Mouse (Mus musculus) embryo, embryonic 10.5 days (tissue): Measurements from ENCODE around the gene Ccser1.
"Not testable (repeated sequence)": the region's sequence is repeated elsewhere in the genome, so short reads cannot be mapped to it uniquely, and the experiment has no call there.

Experiments used
- DNase-seq: peaks from one replicate; pipeline ENCODE4 v3.0.0-alpha.2; 2015; ENCODE audit warnings: low spot score

Ccser1 gene

DNA sequence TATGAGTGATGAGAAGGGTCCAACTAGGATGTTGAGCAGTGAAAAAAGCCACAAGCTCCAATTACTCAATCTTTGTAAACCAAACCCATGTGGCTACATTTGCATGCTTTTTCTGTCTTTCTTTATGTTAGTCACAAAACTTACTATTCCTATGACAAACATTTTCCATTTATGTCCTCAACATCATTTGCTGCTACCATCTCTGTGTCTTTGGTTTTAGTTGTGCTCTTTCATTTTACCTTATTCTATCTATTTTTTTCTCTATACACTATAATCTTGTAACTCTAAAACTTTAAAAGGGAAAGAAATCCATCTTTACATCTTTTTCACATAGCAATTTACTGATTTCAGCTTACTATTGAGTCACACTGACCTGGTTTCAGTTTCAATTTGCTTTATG is 834.2 kb downstream of the Ccser1 start:
- no peak for DNase-seq

DNA sequence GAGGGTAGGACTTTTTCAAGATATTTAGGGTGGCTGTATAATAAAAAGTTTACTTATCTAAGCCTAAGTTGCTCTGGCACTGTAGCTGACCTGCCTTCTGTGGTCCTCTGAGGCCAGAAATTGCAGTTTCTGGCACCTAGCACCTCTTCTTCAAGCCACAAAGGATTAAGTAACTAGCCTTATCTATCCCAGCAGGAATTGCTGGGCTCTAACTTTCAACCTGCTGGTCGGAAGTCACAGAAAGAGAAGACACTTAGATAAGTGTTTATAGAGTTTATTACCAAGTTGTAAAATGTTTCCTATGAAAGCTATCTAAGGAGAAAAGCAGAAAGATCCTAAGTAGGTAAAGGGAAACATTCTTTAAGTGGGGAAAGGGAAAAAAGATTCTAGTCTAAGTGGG is 864.3 kb downstream of the Ccser1 start:
- DNase-seq, result no peak

DNA sequence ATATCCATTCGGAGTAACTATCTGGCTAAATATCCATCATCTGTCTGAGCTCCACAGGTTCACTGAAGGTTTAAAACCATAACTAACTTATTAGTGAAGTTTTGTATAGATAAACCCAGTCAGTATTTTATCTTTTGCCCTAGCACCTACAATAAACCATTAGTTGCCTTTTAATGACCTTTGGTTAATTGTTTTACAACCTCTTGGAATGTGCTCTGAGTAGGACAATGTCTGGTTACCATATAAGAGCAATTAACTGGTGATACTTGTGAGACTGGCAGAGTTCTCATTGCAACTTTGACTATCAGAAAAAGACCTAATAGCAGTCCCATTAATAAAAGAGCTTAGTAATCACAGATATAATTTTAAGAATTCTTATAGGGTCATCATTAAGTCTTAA is 864.9 kb downstream of the Ccser1 start:
- not testable (repeated sequence) for DNase-seq

DNA sequence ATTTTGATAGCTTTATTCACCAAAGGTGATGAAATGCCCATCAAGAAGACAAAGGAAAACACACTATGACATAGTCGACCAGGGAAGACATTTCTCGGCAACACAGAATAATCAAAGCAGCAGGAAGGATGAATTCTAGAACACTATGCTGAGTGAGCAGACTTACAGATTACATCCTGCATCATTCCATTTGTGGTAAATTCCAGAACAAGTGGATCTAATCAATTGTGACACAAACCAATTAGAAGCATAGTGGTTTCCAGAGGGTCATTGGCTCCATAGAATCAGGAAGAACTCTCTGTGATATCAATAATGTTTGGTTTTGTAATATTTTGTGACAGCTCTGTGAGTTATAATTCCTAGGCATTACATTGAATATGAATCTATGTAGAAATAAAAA is 875.2 kb downstream of the Ccser1 start:
- DNase-seq, result no peak

DNA sequence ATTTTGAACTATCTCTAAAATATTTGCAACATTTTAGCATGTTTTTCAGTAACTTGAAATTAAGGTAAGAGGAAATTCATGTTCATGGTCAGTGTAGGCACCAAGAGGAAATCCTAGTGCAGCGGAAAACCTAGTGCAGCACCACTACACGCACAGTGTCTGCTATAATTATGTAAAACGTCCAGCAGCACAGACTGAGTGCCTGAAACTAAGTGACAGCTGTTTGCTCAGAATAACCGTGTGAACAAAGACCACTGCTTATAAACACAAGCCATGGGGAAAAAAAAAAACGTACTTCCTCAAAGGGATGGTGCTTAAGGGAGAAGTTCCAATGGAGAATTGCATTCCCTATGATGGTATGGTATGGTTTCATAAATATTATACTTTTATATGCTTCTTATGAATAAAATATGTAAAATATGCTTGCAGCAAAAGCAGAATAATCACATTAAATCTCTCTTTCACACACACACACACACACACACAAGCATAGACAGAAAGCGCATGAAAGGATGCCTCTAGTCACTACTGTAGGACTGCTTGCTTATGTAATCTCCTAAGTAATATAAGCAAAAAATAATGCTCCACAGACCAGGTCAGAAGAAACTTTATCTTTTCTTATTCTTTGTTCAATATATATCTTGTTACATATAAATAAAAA is 886.4 kb downstream of the Ccser1 start:
- no peak for DNase-seq

DNA sequence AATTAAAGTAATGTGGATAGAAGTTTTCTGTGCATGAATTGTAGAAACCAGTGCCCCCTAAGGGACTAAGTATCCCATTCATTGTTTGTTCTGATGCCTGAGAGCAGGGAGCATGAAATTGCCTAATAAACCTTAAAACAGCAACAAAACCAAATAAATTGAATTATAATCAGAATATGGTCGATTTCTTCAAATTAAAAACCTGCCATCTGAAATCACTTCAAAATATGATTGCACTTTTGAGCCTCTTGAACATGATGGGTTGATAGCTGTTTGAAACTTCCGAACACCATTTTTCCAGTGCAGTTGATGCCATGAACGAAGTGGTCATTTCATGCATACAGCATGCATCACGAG is 886.9 kb downstream of the Ccser1 start:
- DNase-seq, result no peak

DNA sequence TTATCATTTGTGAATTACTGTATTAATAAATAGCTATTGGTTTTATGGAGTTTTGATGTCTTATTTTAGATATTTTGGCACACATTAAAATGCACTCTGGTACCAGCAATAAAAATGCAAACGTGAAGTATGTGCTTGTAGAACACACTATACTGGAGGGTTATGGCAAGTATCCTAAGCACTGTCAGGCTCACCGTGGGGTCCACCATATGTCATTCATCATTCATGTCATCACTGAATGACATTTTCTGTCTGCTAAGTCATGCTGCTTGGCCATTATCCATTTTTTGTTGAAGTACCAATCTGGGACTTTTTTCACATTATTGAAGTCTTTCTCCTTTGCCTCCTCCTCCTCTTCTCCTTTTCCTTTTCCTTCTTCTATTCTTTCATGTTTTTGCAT is 925.3 kb downstream of the Ccser1 start:
- DNase-seq, result no peak

DNA sequence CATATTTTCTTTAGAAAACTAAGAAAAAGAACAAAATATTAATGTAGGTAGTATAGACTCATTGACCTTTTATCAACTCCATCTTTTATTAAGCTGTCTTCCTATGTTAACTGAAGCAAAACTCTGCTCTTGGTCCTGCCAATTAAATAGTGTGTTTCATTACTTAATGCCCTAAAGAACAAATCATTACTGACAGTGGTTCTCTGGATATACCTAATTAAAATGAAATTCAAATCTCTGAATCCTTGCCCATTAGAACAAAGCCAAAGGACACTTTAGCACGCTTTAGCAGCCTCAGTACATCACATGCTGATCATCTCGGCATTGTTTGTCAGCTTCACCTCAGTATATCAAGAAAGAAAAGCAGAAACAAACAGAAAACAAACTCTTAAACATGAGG is 952.4 kb downstream of the Ccser1 start:
- no peak for DNase-seq

DNA sequence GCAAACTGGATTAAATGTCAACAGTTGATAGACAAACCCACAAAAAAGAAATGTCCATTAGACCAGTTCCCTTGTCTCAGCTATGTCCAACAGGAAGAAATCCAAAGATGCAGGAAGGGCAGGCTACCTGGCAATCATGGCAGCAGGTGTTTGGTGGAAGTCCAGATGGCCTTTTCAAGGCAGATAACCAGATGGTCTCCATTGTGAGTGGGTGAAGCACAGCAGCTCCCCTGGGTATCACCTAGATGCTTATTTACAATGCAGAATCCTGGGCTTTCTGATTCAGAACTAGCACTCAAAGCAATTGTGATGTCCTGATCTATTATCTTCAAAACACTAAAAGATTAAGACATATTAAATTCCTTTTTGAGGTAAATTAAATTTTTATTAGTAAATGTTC is 980.2 kb downstream of the Ccser1 start:
- no peak for DNase-seq

DNA sequence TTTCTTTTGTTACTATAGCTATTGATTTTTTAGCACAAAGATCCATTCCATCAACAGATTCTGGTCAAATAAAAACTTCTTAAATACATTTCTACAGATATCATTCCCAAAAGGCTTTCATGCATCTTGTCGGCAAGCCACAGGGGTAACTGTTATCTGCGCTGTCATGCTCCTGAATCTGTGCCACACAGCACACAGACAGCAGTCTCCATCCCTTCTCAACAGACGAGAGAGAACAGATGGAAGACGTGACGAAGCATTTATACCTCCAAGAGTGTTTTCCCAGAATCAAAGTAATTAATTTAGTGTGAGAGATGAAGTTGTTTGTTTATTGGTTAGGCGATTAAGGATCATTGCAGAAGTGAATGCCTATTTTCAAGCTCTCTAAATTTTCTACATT is 982.5 kb downstream of the Ccser1 start:
- no peak for DNase-seq

DNA sequence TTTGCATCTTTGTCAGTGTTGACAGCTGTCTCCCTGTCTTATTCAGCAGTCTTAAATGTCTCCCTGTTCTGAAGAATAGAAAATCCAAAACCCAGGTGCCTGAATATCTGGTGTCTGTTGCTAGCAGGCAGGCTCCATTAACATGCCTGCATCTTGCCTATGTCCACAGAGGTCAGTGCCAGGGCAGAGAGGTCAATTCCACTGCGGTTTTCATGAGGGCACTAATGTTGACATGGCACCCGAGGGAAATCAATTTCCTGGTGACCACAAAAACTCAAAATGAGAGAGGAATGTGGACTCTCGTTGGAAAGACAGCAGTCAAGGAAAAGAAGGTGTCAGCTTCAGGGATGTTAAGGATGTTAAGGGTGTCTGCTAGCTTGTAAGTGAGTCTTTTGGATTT is 983.7 kb downstream of the Ccser1 start:
- peak; percentile 48 for DNase-seq

DNA sequence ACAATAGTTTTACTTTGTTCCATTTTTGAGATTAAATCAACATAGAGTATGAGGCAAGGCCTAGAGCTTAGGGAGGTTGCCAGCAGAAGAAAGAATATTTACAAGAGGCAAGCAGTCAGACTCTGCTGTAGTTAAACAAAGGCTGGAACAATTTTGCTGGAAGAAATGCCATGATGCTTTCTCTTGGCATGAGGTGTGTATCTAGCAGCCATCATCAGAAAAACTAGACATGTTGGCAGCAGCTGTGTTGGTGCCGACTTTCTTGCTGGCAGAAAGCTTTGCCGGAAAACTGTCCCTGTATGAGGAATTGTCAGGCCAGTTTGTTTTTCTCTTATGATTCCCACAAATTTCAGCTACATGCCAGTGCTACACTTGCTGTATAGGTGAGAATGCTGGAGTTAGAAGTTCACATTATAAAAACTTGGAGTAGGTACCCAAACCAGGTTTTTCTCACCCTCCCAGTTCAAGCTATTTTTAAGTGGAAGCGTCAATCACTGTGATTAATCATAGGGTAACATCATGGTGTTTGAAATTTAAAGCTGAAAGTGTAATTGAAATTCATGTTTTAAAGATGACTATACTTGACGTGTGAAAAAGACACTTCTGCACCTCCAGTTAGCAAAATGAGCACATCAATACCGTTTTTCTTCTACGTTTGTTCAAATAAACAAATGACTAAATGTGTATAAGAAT is 1016.5 kb downstream of the Ccser1 start:
- DNase-seq, result no peak

DNA sequence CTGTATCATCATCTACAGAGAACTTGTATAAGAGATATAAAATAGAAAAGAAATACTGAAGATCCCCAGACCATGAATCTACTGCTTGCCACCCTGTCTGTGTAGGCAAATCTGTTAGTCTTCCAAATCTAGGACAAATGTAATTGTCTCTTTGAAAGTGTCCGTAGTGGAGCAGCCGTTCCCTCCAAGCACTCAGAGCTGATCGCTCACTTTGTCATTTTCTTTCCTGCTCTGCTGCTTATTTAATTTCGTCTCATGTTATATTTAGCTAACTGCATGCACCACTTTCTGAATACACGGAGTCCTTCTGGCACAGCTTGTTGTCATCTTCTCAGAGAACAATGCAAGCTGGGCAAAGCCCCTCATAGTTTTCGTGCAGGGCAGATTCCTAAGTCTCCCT is 1018.6 kb downstream of the Ccser1 start:
- DNase-seq, result no peak

DNA sequence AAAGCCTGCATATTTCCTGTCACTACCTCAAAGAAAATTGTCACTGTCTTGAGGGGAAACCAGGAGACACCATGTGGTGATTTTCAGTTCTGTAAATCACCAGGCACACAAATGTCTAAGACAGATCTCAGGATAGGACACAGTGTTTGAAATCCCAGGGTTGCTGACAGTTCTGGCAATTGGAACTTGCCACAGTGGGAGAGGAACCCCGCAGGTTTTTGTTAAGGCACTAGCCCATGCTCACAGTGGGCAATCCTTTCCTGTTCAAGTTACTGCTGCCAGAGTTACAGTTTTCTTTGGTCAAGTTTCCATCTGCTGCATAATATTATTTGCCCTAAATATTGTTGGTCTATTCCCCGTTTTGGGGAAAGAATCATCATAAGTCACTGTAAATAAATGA is 1024.9 kb downstream of the Ccser1 start:
- DNase-seq, result peak; percentile 9

DNA sequence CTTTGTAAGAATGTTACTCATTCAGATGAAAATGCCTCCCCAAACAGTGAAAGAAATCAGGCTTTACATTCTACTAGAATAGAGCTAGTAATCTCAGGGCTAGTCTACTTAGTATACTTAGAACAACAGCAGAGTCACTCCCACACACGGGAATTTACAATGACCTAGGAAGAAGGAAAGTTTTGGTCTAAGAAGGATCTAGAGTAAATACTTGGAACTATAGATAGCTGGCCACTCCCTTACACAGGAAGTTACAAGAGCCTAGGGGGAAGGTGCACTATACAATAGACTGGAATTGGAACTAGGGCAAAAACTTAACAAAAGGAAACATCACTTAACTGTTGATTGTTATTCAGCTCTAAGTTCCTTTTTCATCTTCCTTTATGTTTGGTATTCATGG is 1041.7 kb downstream of the Ccser1 start:
- DNase-seq, result no peak

DNA sequence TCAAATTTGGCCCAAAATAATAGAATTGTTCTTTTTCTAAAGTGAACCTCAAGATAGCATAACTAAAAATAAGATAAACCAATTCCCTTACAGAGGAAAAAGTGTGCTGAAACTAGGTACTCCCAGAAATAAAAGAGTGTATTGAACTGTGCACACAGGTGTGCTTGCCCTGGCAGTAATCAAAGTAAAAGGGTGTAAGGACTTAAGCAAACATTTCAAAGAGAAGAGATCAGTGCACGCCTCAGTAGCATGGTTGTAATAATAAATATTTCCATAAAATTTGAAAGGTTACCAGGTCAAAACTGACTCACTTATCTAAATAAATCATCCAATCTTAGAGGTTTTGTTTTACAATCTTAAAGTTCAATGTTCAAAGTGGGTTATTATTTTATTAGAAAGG is 1083.8 kb downstream of the Ccser1 start:
- DNase-seq, result no peak

DNA sequence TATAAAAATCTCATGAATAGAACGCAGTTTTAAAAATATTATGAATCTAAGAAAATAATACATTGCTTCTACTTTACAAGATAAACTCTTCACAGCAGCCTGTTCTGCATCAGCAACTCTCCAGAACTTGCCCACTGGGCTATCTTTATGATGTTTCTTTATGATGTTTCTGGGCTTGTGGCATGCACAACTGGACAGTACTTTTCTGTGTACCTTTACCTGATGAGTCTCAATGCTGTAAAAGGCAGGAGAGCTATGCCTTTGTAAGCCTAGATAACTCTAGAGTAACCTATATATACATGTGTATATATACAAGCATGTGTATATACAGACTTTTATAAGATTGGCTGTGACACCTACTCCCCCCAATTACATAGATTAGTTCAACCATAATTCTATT is 1084.4 kb downstream of the Ccser1 start:
- DNase-seq, result no peak

DNA sequence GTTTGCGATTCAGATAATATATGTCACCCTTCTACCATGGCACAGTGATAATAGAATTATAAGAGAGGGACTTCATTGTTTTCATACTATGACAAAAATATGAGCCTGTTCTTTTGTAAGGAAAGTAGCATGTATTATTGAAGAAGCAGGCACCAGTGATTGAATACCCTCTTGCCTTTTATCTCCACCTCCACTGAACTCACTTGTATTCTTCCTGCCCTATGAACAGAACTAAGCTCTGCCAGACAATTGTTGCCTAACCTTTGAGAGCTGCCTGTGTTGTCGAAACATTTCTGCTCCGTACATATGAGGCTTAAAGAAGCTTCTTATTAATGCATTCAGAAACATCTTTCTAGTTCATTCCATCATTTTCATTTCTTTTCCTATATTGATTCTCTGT is 1101.1 kb downstream of the Ccser1 start:
- DNase-seq, result no peak

DNA sequence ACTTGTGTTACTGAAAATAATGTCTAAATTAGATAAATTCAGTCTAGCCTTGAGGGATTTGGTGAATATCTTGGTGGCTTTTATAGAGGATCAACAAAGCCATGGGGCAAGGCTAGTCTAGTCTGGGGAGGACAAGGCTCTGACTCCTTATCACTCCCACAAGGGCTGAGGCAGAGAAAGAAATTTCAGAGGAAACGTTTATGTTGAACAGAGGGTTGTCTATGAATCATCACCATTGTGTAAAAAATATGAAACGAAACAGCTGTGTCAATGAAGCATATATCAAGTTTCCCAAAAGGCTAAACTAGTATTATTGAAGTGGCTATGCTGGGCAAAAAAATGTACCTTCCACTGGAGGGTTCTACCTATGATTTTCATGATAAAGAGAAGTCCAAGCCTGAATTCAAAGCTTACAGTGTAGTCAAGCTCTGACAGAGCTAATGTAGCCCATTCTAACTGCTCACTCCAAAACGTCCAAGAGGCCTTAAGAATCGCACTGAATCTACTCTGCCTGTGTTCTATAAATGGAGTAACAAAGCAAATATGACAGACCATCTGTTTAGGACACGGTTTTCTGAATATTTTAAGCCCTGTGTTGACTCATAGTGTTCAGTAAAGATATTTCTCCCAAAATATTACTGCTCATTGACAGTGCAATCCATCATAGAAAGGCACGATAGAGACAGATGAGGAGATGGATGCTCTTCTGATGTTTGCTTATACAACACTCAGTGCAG is 1121.6 kb downstream of the Ccser1 start:
- DNase-seq, result no peak

DNA sequence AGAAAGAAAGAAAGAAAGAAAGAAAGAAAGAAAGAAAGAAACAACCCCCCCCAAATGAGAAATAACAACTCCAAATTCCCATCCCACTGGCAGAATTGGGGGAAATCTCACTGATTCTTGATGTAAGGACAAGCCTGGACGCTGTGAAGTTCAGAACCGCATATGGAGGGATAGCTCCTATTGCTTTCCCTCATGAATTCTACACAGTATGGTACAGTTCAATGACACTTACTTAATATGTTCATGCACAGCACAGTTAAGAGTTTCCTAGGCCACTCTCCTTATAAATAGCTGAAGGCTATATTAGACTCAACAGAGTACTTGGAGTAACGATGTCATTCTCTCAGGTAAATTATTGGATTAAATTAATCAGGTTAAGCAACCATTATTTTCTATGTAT is 1138.5 kb downstream of the Ccser1 start:
- no peak for DNase-seq

DNA sequence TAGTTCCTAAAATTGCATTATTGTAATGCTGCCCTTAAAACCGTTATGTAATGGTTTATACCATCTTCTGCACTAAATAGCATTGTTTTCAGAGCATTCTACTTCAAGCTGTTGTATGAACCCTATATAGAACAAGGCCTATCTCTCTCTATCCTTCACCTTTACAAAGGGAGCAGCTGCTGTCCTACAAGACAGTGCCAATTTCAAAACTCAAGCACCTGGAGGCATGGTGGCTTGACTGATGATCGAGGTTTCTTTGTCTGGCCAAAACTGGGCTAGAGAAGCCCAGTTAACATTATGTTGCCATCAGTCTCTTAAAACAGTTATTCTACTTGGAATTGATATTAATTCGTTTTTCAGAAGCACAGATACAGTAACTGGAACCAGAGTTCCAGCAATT is 1160.2 kb downstream of the Ccser1 start:
- DNase-seq, result no peak

DNA sequence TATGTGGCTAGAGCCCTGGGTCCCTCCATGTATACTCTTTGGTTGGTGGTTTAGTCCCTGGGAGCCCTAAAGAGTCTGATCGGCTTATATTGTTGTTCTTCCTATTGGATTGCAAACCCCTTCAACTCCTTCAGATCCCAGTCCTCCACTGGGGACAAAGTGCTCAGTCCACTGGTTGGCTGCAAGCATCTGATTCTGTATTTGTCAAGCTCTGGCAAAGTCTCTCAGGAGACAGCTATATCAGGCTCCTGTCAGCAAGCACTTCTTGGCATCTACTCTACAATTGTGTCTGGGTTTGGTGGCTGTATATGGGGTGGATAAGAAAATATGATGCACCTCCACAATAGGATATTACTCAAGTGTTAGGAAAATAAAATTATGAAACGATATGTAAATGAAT is 1187.7 kb downstream of the Ccser1 start:
- DNase-seq, result no peak
